Mouse (Mus musculus) thymus, adult 2 months (tissue): Measurements from ENCODE around the gene Mapkapk3.

Experiments used
- CTCF ChIP-seq: fragments of 200-500 bp; IDR thresholded peaks from 2 replicates; pipeline ENCODE4 v1.5.1; 2012; ENCODE audit warnings: mild to moderate bottlenecking, control low read depth, low read length, moderate library complexity, borderline replicate concordance; ENCODE audit not compliant: control insufficient read depth, poor library complexity, insufficient read depth; ENCODE audit errors: extremely low read depth
- POLR2A ChIP-seq: fragments of 200-500 bp; IDR thresholded peaks from 2 replicates; pipeline ENCODE4 v1.6.1; 2012; ENCODE audit warnings: mild to moderate bottlenecking, low read length, control low read depth, moderate library complexity; ENCODE audit not compliant: control insufficient read depth, poor library complexity, insufficient read depth; ENCODE audit errors: extremely low read depth

- TF ChIP-seq CTCF: no peak
- no peak for TF ChIP-seq POLR2A
Measured at GRCm38 (mm10) chr9:107305601-107306542, 16.2 kb upstream of the Mapkapk3 start.
